Mouse (Mus musculus): ENCODE data around the gene Slc16a6. TPM values are rescaled to one million over a fixed set of nuclear protein-coding genes. Genes with fewer than 3 reads are reported as not detected.

Slc16a6 gene
- 1.4 and 1.5 TPM in 2 replicates for total RNA-seq (2014; rRNA removed)
- 1.9 and 2.2 TPM in 2 replicates for polyA plus RNA-seq (2012; rRNA removed)

DNA sequence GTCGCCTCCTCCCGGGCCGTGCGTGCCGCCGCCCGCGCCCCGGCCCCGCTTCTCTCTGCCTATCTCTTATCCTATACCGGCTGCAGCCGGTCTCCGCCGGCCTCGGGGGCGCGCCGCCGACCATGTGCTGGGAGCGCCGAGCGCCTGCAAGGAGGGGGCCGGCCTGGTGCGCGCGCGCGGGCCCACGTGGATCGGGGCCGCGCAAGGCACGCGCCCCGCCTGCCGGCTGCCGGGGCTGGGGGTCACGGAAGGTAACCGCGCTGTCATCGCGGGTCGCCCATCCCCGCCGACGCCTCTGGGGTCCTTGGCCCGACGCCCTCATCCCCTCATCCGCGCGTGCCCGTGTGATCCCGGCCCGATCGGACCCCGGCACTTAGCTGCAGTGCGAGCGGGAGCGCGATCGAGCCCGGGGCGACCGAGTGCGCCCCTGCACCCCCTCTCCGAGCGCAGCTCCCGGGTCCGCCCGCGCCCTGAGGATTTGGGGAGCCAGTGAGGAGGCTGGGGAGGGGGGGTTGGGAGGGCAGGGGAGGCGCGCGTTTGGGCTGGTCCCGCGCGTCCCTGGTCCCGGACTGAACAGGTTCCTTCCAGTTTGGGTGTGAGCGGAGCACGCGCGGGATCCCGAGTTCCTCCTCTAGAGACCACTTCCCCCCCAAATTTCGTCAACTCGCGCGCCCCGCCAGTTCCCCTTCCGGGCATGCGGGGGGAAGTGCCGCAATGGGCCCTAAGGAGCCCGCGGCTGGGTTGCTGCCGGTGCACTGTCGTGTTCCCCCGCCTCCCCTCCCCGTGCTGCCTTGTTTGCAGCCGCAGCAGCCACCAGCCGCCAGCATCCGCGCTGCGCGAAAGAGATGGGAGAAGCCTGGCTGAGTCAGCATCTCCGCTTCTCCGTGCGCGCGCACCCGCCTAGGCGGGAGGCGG is at the start of gene Slc16a6, which contains the start of gene Arsg:
TSS of gene Slc16a6 (minus strand) at position 428 of the 915 bp plus-strand sequence.
TSS of gene Arsg (plus strand) at position 204 of the 915 bp plus-strand sequence.
- Histone ChIP-seq H3K4me1 (ENCODE audit: control insufficient read depth, insufficient read depth, low read length) (peaks cover 10% of the 10 kb centered on the region; the same call in 1 of the 2 replicates), H3K79me2 (ENCODE audit: control insufficient read depth, insufficient read depth, low read length) (peaks cover 8% of the 10 kb centered on the region; the same call in 1 of the 2 replicates), H3K27ac (replicated peaks; ENCODE audit: insufficient read depth, low read depth, low read length) (peak within 1 kb of the TSS; percentile 77), H3K4me3 (ENCODE audit: insufficient read depth, low read depth, low read length) (peak within 1 kb of the TSS; percentile 96), H3K36me3 (ENCODE audit: control insufficient read depth, insufficient read depth, low read length) (no peaks in the 10 kb centered on the region), H3K9ac (ENCODE audit: low read depth, low read length) (peak within 1 kb of the TSS; percentile 96), H3K27me3 (ENCODE audit: control insufficient read depth, insufficient read depth, low read length) (no peaks in the 10 kb centered on the region)
- under 1% methylated on average over 106 of the region's 111 CpGs for WGBS
- no peak for DNase-seq (ENCODE audit: extremely low read depth, low read depth, low spot score)
- TF ChIP-seq CTCF (IDR thresholded peaks at IDR 0.05; ENCODE audit: low read depth, low read length) (no peak), POLR2A (IDR thresholded peaks at IDR 0.05; ENCODE audit: extremely low read depth, insufficient read depth, low read length) (no peak)

DNA sequence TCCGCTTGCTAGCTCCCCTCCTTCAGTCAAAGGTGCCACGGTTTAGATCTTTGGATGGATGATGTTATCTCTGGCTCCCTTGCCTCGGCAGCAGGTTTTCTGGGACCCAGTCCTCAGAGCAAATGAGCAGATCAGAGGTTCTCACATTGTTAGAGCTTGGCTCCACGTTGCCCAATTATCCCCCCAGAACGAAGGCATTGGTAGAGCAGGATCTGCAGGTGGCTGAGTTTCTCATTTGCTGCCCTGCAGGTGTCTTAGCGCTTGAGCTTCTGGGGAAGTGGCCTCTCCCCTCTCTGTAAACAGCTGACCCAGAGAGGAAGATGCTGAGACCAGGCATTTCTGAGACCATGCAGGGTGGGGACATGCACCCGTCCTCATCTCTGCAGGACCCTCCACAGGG is 47.6 kb upstream of the Slc16a6 start:
- H3K79me2 ChIP-seq (ENCODE audit: control insufficient read depth, insufficient read depth, low read length), result no peaks in the 10 kb centered on the region
- no peak overlapping the region for H3K9ac ChIP-seq (ENCODE audit: low read depth, low read length)
- no peak overlapping the region for H3K27ac ChIP-seq (replicated peaks; ENCODE audit: insufficient read depth, low read depth, low read length)
- 83% methylated on average over 7 of the region's 7 CpGs for WGBS
- no peak for DNase-seq (ENCODE audit: extremely low read depth, low read depth, low spot score)
- TF ChIP-seq POLR2A (IDR thresholded peaks at IDR 0.05; ENCODE audit: extremely low read depth, insufficient read depth, low read length), result no peak
- no peak for TF ChIP-seq CTCF (IDR thresholded peaks at IDR 0.05; ENCODE audit: low read depth, low read length)
- H3K4me1 ChIP-seq (ENCODE audit: control insufficient read depth, insufficient read depth, low read length), result no peaks in the 10 kb centered on the region
- H3K36me3 ChIP-seq (ENCODE audit: control insufficient read depth, insufficient read depth, low read length), result no peaks in the 10 kb centered on the region; the same call in 1 of the 2 replicates
- no peak overlapping the region for H3K4me3 ChIP-seq (ENCODE audit: insufficient read depth, low read depth, low read length)
- H3K27me3 ChIP-seq (ENCODE audit: control insufficient read depth, insufficient read depth, low read length), result no peaks in the 10 kb centered on the region

DNA sequence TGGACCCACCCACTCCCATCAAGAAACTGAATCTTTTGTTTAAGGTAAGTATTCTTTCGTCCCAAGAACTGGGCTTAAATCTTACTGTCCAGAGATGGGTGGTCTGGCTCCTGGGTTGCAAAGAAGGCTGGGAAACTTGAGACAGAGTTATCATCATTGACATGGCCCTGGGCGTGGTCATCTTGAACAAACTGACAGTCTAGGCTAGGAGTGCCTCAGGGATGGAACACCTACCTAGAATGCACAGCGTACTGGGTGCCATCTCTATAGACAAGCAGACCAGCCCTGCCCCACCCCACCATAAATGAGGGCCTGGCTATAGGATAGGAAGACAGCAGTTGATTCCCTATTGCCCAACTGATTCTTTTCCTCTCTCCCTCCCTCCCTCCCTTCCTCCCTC is 44.4 kb upstream of the Slc16a6 start:
- no peak for DNase-seq (ENCODE audit: extremely low read depth, low read depth, low spot score)
- Histone ChIP-seq H3K79me2 (ENCODE audit: control insufficient read depth, insufficient read depth, low read length) (no peaks in the 10 kb centered on the region), H3K4me1 (ENCODE audit: control insufficient read depth, insufficient read depth, low read length) (no peaks in the 10 kb centered on the region), H3K4me3 (ENCODE audit: insufficient read depth, low read depth, low read length) (no peak overlapping the region), H3K27me3 (ENCODE audit: control insufficient read depth, insufficient read depth, low read length) (no peaks in the 10 kb centered on the region), H3K27ac (replicated peaks; ENCODE audit: insufficient read depth, low read depth, low read length) (no peak overlapping the region), H3K9ac (ENCODE audit: low read depth, low read length) (no peak overlapping the region), H3K36me3 (ENCODE audit: control insufficient read depth, insufficient read depth, low read length) (no peaks in the 10 kb centered on the region; the same call in 1 of the 2 replicates)
- WGBS, result 99% methylated on average over 3 of the region's 3 CpGs
- TF ChIP-seq CTCF (IDR thresholded peaks at IDR 0.05; ENCODE audit: low read depth, low read length), result no peak
- TF ChIP-seq POLR2A (IDR thresholded peaks at IDR 0.05; ENCODE audit: extremely low read depth, insufficient read depth, low read length), result no peak

DNA sequence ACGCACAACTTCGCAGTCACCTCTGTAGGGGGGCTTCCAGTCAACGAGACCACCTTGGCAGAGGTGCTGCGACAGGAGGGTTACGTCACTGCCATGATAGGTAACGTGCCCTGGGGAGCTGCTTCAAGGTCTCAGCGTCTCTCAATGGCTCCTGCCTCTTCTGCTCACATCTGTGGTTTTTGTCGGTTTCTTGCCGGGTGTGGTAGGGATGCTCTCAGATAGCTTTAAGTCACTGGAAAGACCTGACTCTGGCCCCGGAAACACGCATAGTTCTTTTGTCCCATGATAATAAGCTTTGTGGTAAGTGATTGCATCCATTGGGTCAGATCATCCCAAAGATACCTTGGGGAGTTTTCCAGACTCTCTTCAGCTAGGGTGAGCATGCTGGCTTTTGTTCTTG is 43.9 kb upstream of the Slc16a6 start:
- Histone ChIP-seq H3K27me3 (ENCODE audit: control insufficient read depth, insufficient read depth, low read length) (no peaks in the 10 kb centered on the region), H3K4me1 (ENCODE audit: control insufficient read depth, insufficient read depth, low read length) (no peaks in the 10 kb centered on the region), H3K36me3 (ENCODE audit: control insufficient read depth, insufficient read depth, low read length) (no peaks in the 10 kb centered on the region; the same call in 1 of the 2 replicates), H3K9ac (ENCODE audit: low read depth, low read length) (no peak overlapping the region), H3K4me3 (ENCODE audit: insufficient read depth, low read depth, low read length) (no peak overlapping the region), H3K79me2 (ENCODE audit: control insufficient read depth, insufficient read depth, low read length) (no peaks in the 10 kb centered on the region), H3K27ac (replicated peaks; ENCODE audit: insufficient read depth, low read depth, low read length) (no peak overlapping the region)
- TF ChIP-seq POLR2A (IDR thresholded peaks at IDR 0.05; ENCODE audit: extremely low read depth, insufficient read depth, low read length), result no peak
- no peak for TF ChIP-seq CTCF (IDR thresholded peaks at IDR 0.05; ENCODE audit: low read depth, low read length)
- WGBS, result 93% methylated on average over 11 of the region's 11 CpGs
- DNase-seq (ENCODE audit: extremely low read depth, low read depth, low spot score), result no peak

DNA sequence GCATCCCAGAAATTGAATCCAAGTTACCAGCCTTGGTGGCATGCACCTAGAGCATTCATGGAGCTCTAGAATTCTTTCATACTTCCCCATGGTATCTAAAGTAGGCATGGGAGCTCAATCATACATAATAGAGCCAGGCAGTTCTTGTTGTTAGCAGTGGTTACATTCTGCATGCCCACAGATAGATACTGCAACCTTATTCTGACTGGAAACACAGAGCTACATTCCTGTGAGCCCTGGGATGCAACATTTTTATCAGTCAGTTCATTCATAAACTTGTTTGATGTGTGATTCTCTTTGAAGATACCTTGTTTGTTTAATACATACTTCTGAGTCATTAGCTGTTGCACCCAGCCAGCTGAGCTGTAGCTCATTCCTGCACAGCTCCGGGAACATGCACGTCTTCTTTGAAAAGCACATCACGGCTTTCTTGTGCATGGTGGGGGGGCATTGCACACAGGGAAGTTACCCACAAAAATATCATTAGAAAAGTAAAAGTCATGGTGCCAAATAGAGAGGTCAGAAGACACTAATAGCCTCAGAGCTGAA is 40.7 kb upstream of the Slc16a6 start:
- no peak for TF ChIP-seq POLR2A (IDR thresholded peaks at IDR 0.05; ENCODE audit: extremely low read depth, insufficient read depth, low read length)
- TF ChIP-seq CTCF (IDR thresholded peaks at IDR 0.05; ENCODE audit: low read depth, low read length), result no peak
- Histone ChIP-seq H3K9ac (ENCODE audit: low read depth, low read length) (no peak overlapping the region), H3K4me1 (ENCODE audit: control insufficient read depth, insufficient read depth, low read length) (no peaks in the 10 kb centered on the region), H3K27ac (replicated peaks; ENCODE audit: insufficient read depth, low read depth, low read length) (no peak overlapping the region), H3K79me2 (ENCODE audit: control insufficient read depth, insufficient read depth, low read length) (no peaks in the 10 kb centered on the region), H3K27me3 (ENCODE audit: control insufficient read depth, insufficient read depth, low read length) (no peaks in the 10 kb centered on the region), H3K4me3 (ENCODE audit: insufficient read depth, low read depth, low read length) (no peak overlapping the region), H3K36me3 (ENCODE audit: control insufficient read depth, insufficient read depth, low read length) (no peaks in the 10 kb centered on the region)
- 83% methylated on average over 3 of the region's 3 CpGs for WGBS
- no peak for DNase-seq (ENCODE audit: extremely low read depth, low read depth, low spot score)

Measured in liver, adult 2 months (tissue).